Mouse (Mus musculus): ENCODE data around the gene Cyren. TPM values are rescaled to one million over a fixed set of nuclear protein-coding genes. Genes with fewer than 3 reads are reported as not detected.

Gene Cyren
- total RNA-seq (2022) = 1 to 10 TPM; 3.7 to 4.2 (median 3.8) TPM

GRCm38 (mm10) chr6:34877509-34878321 is at the start of gene Cyren:
Cyren (minus strand) TSS chr6:34878060.
- DNase-seq (ENCODE audit: low spot score) = peak; percentile 91

- DNase-seq (ENCODE audit: low spot score) = no peak
Observed at GRCm38 (mm10) chr6:34927594-34927993, 49.7 kb upstream of the Cyren start.

GRCm38 (mm10) chr6:34927156-34927555 is 49.3 kb upstream of the Cyren start:
- peak; percentile 58 for DNase-seq (ENCODE audit: low spot score)

- peak; percentile 29 for DNase-seq (ENCODE audit: low spot score)
Observed at GRCm38 (mm10) chr6:34921941-34922340, 44.1 kb upstream of the Cyren start.

GRCm38 (mm10) chr6:34920631-34921030 is 42.8 kb upstream of the Cyren start:
- no peak for DNase-seq (ENCODE audit: low spot score)

- DNase-seq (ENCODE audit: low spot score) = no peak
Observed at GRCm38 (mm10) chr6:34919956-34920355, 42.1 kb upstream of the Cyren start, which contains the start of gene Stra8. Stra8 (plus strand) TSS chr6:34920163.

- DNase-seq (ENCODE audit: low spot score) = no peak
Observed at GRCm38 (mm10) chr6:34919146-34919545, 41.3 kb upstream of the Cyren start.

- DNase-seq (ENCODE audit: low spot score) = no peak
Observed at GRCm38 (mm10) chr6:34914462-34914861, 36.6 kb upstream of the Cyren start.

GRCm38 (mm10) chr6:34913341-34914040 is 35.6 kb upstream of the Cyren start:
- DNase-seq (ENCODE audit: low spot score) = no peak

- DNase-seq (ENCODE audit: low spot score) = peak; percentile 88
Observed at GRCm38 (mm10) chr6:34910371-34911219, 32.7 kb upstream of the Cyren start, which contains the start of gene Wdr91. Wdr91 (minus strand) TSS chr6:34910876.

- DNase-seq (ENCODE audit: low spot score) = no peak
Observed at GRCm38 (mm10) chr6:34909631-34910345, 31.9 kb upstream of the Cyren start.

GRCm38 (mm10) chr6:34907696-34908260 is 29.9 kb upstream of the Cyren start:
- DNase-seq (ENCODE audit: low spot score) = no peak

GRCm38 (mm10) chr6:34907121-34907614 is 29.3 kb upstream of the Cyren start:
- DNase-seq (ENCODE audit: low spot score) = peak; percentile 39

GRCm38 (mm10) chr6:34906661-34907060 is 28.8 kb upstream of the Cyren start:
- DNase-seq (ENCODE audit: low spot score) = peak; percentile 36

GRCm38 (mm10) chr6:34906125-34906524 is 28.3 kb upstream of the Cyren start:
- DNase-seq (ENCODE audit: low spot score) = no peak

GRCm38 (mm10) chr6:34904361-34904760 is 26.5 kb upstream of the Cyren start:
- no peak for DNase-seq (ENCODE audit: low spot score)

GRCm38 (mm10) chr6:34903851-34904250 is 26.0 kb upstream of the Cyren start:
- no peak for DNase-seq (ENCODE audit: low spot score)

GRCm38 (mm10) chr6:34903441-34903840 is 25.6 kb upstream of the Cyren start:
- DNase-seq (ENCODE audit: low spot score) = no peak

GRCm38 (mm10) chr6:34902578-34902977 is 24.7 kb upstream of the Cyren start:
- DNase-seq (ENCODE audit: low spot score) = no peak

- DNase-seq (ENCODE audit: low spot score) = no peak
Observed at GRCm38 (mm10) chr6:34901911-34902444, 24.1 kb upstream of the Cyren start.

Measured in heart, adult 8-10 months (tissue).